Mouse (Mus musculus) kidney, postnatal 0 days (tissue): ENCODE measurements around the gene Pmp22. TPM values are rescaled to one million over a fixed set of nuclear protein-coding genes. Genes with fewer than 3 reads are reported as not detected.

Experiments used
- ATAC-seq: fragments of 200-750 bp; cut with Nextera tagmentation; replicated peaks from 2 replicates; pipeline ENCODE4 v1.8.0; 2017; ENCODE audit warnings: low read depth, moderate number of reproducible peaks, moderate TSS enrichment, moderate library complexity; ENCODE audit not compliant: low FRiP score
- DNase-seq: peaks from one replicate; pipeline ENCODE4 v3.0.0-alpha.2; 2016; ENCODE audit warnings: low spot score
- H3K27ac ChIP-seq: fragments of 300-500 bp; sonication (generic); 2 replicates; pipeline ENCODE4 v1.5.1; 2014; ENCODE audit warnings: mild to moderate bottlenecking
- H3K27me3 ChIP-seq: fragments of 300-500 bp; sonication (generic); 2 replicates; pipeline ENCODE4 v1.6.1; 2014; ENCODE audit warnings: low read length, mixed read lengths; ENCODE audit not compliant: insufficient read depth
- H3K36me3 ChIP-seq: fragments of 300-500 bp; sonication (generic); 2 replicates; pipeline ENCODE4 v1.6.1; 2014; ENCODE audit warnings: low read length, mixed read lengths; ENCODE audit not compliant: insufficient read depth
- H3K4me1 ChIP-seq: fragments of 300-500 bp; sonication (generic); replicated peaks from 2 replicates; pipeline ENCODE4 v1.6.1; 2014; ENCODE audit warnings: antibody characterized with exemption, low read length, mixed read lengths; ENCODE audit not compliant: insufficient read depth
- H3K4me2 ChIP-seq: fragments of 300-500 bp; sonication (generic); 2 replicates; pipeline ENCODE4 v1.6.1; 2014; ENCODE audit warnings: mild to moderate bottlenecking, low read length, moderate library complexity, mixed read lengths
- H3K4me3 ChIP-seq: fragments of 300-500 bp; sonication (generic); replicated peaks from 2 replicates; pipeline ENCODE4 v1.5.1; 2014; ENCODE audit warnings: low read depth, low read length
- H3K9ac ChIP-seq: fragments of 300-500 bp; sonication (generic); 2 replicates; pipeline ENCODE4 v1.6.1; 2014; ENCODE audit warnings: low read depth, low read length
- H3K9me3 ChIP-seq: fragments of 300-500 bp; sonication (generic); replicated peaks from 2 replicates; pipeline ENCODE4 v1.6.1; 2016; ENCODE audit warnings: low read length, inconsistent platforms, mixed read lengths
- CTCF ChIP-seq: IDR thresholded peaks from 2 replicates; pipeline ENCODE4 v1.5.1; 2016; ENCODE audit warnings: antibody characterized with exemption, low read depth, mild to moderate bottlenecking, moderate library complexity
- WGBS: fragments of 180-500 bp; shearing (Covaris S2); extraction: QIAGEN DNeasy Blood & Tissue Kit; methylation state at CpG from one replicate; pipeline ENCODE4 v1.1.7; 2014; 5-methylcytosine and 5-hydroxymethylcytosine counted together
- polyA plus RNA-seq: library from polyadenylated mRNA; unstranded; fragments of >200 nt; fragmentation: Nextera tagmentation; extraction: Ambion mirVana; gene quantifications from 2 replicates; pipeline ENCODE4 v1.2.1, GENCODE M21; 2015

The Pmp22 gene
- 85.6 and 91.1 TPM in 2 replicates for polyA plus RNA-seq

- no peak within 1 kb of the TSS for H3K27ac ChIP-seq
- no peak for TF ChIP-seq CTCF
- no peaks in the 10 kb centered on the region for H3K9me3 ChIP-seq
- H3K4me1 ChIP-seq: peaks cover 17% of the 10 kb centered on the region; the same call in 1 of the 2 replicates
- H3K36me3 ChIP-seq: no peaks in the 10 kb centered on the region
- peak within 1 kb of the TSS; percentile 76 for H3K4me2 ChIP-seq
- 59% methylated on average over 2 of the region's 2 CpGs for WGBS
- DNase-seq (peak; percentile 14), ATAC-seq (no peak)
- no peak within 1 kb of the TSS for H3K9ac ChIP-seq
- peaks cover 9% of the 10 kb centered on the region; the same call in 1 of the 2 replicates for H3K27me3 ChIP-seq
- H3K4me3 ChIP-seq: no peak within 1 kb of the TSS
Observed at GRCm38 (mm10) chr11:63128784-63129183, at the start of gene Pmp22. Gene Pmp22, plus strand, starts transcription at chr11:63128982.

- ATAC-seq (no peak), DNase-seq (no peak)
- H3K4me2 ChIP-seq: no peak overlapping the region
- 84% methylated on average over 3 of the region's 3 CpGs for WGBS
- peak; percentile 29; the same call in 1 of the 2 replicates for TF ChIP-seq CTCF
- no peaks in the 10 kb centered on the region for H3K4me1 ChIP-seq
- no peak overlapping the region for H3K4me3 ChIP-seq
- H3K9me3 ChIP-seq: no peaks in the 10 kb centered on the region
- H3K27me3 ChIP-seq: no peaks in the 10 kb centered on the region
- no peak overlapping the region for H3K27ac ChIP-seq
- H3K36me3 ChIP-seq: no peaks in the 10 kb centered on the region
- H3K9ac ChIP-seq: no peak overlapping the region
Observed at GRCm38 (mm10) chr11:63084536-63084935, 44.2 kb upstream of the Pmp22 start.

- no peaks in the 10 kb centered on the region for H3K4me1 ChIP-seq
- no peak overlapping the region for H3K9ac ChIP-seq
- 88% methylated on average over 6 of the region's 6 CpGs for WGBS
- no peaks in the 10 kb centered on the region for H3K36me3 ChIP-seq
- ATAC-seq: no peak
- no peak overlapping the region for H3K4me3 ChIP-seq
- no peak for DNase-seq
- H3K27me3 ChIP-seq: no peaks in the 10 kb centered on the region
- H3K4me2 ChIP-seq: no peak overlapping the region
- H3K9me3 ChIP-seq: no peaks in the 10 kb centered on the region
- TF ChIP-seq CTCF: no peak
- H3K27ac ChIP-seq: no peak overlapping the region
Observed at GRCm38 (mm10) chr11:63088672-63089071, 40.1 kb upstream of the Pmp22 start.

DNA sequence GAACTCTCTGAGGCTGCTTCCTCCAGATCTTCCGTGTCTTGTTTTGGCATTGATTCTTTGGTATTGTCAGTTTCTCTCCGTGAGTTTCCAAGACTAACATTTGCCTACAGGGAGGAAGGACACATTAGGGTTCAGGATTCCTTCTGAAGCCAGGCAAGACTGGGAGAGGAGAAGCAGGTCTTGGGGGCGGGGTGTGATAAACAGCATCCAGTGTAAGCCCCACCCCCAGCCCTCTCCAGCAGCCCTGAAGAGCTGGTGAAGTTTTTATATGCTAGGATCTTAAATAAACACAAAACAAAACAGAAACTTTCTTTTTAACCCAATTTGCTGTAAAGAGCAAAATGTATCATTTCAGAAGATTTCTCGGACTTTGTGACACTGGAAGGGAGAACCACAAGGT lies 38.6 kb upstream of the Pmp22 start:
- ATAC-seq (no peak), DNase-seq (peak; percentile 46)
- Histone ChIP-seq H3K9me3 (no peaks in the 10 kb centered on the region), H3K4me2 (no peak overlapping the region), H3K36me3 (no peaks in the 10 kb centered on the region), H3K4me3 (no peak overlapping the region), H3K4me1 (no peaks in the 10 kb centered on the region), H3K9ac (no peak overlapping the region), H3K27ac (no peak overlapping the region), H3K27me3 (no peaks in the 10 kb centered on the region)
- no peak for TF ChIP-seq CTCF
- WGBS: 24% methylated on average over 4 of the region's 4 CpGs

GRCm38 (mm10) chr11:63090986-63091385 lies 37.8 kb upstream of the Pmp22 start:
- Histone ChIP-seq H3K4me3 (no peak overlapping the region), H3K9ac (no peak overlapping the region), H3K9me3 (no peaks in the 10 kb centered on the region), H3K27me3 (no peaks in the 10 kb centered on the region), H3K36me3 (no peaks in the 10 kb centered on the region), H3K4me2 (no peak overlapping the region), H3K27ac (no peak overlapping the region), H3K4me1 (no peaks in the 10 kb centered on the region)
- TF ChIP-seq CTCF: no peak
- WGBS: 85% methylated on average over 6 of the region's 6 CpGs
- ATAC-seq: no peak
- DNase-seq: no peak

- Histone ChIP-seq H3K4me2 (no peak overlapping the region), H3K9me3 (no peaks in the 10 kb centered on the region), H3K36me3 (no peaks in the 10 kb centered on the region), H3K27me3 (no peaks in the 10 kb centered on the region), H3K9ac (no peak overlapping the region), H3K27ac (no peak overlapping the region), H3K4me3 (no peak overlapping the region), H3K4me1 (no peaks in the 10 kb centered on the region)
- TF ChIP-seq CTCF: no peak
- WGBS: 74% methylated on average over 5 of the region's 5 CpGs
- no peak for DNase-seq
- ATAC-seq: no peak
Observed at GRCm38 (mm10) chr11:63092271-63092670, 36.5 kb upstream of the Pmp22 start.

DNA sequence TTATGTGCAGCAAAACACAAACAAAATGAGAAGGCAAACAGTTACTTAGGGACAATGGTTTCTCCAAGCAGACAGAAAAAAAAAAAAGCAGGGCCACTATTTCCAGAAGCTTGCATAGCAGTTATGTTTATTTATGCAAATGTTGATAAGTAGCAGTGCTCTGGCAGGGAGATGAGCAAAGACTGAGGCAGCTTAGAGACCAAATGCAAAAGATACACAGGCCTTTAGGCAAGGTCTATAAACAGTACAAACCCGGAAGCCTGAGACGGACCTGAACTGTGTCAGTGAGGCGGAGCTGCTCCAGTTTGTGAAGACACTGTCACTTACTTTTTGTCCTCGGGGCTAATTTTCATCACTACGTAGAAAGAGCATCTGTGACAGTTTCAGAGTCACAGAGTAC lies 35.2 kb upstream of the Pmp22 start:
- Histone ChIP-seq H3K9me3 (no peaks in the 10 kb centered on the region), H3K4me2 (no peak overlapping the region), H3K9ac (no peak overlapping the region), H3K4me1 (no peaks in the 10 kb centered on the region), H3K27me3 (no peaks in the 10 kb centered on the region), H3K36me3 (no peaks in the 10 kb centered on the region), H3K27ac (no peak overlapping the region), H3K4me3 (no peak overlapping the region)
- ATAC-seq (no peak), DNase-seq (no peak)
- TF ChIP-seq CTCF: no peak
- 75% methylated on average over 5 of the region's 5 CpGs for WGBS
